Mouse (Mus musculus) embryo, embryonic 11 days (tissue): Measurements from ENCODE around the gene Ube2a.

Experiments used
- DNase-seq: peaks from one replicate; pipeline ENCODE4 v3.0.0-alpha.2; 2015

Ube2a gene

DNA sequence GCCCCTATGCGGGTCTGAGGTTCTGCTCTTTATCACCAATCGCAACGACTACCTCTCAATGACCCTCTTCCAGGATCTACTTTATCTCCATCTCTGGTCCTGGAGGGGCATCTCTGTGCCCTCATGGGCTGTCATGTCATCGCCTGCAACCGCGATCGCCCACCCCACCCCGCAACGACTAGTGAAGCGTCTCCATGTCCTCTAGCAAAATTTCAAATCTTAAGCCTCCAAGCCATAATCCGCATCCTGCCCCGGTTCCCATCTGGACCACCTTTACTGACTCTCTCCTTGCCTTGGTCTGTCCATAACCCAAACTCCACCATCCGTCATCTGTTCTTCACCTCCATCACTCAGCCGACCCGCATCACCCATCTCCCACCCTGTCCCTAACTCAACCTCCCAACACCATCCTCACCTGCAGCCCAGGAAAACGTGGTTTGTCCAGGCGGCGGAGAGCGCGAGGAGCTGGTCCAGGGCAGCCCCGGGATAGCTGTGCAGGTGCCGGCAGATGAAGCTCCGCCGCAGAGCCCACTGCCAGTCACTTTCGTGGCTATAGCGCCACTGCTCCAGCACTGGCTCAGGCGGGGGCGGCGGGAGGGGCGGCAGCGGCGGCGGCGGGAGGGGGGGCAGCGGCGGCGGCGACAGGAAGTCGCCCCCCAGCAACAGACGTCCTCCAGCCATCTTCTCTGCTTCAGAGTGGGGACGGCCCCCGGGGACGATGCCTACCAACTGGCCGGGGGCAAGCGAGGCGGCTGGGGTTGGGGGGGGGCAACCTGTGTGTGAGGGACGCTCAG is 28.8 kb downstream of the Ube2a start, which contains the start of gene Nkrf:
Nkrf (minus strand) TSS at position 579 of the 794 bp plus-strand sequence.
- peak; percentile 36 for DNase-seq

DNA sequence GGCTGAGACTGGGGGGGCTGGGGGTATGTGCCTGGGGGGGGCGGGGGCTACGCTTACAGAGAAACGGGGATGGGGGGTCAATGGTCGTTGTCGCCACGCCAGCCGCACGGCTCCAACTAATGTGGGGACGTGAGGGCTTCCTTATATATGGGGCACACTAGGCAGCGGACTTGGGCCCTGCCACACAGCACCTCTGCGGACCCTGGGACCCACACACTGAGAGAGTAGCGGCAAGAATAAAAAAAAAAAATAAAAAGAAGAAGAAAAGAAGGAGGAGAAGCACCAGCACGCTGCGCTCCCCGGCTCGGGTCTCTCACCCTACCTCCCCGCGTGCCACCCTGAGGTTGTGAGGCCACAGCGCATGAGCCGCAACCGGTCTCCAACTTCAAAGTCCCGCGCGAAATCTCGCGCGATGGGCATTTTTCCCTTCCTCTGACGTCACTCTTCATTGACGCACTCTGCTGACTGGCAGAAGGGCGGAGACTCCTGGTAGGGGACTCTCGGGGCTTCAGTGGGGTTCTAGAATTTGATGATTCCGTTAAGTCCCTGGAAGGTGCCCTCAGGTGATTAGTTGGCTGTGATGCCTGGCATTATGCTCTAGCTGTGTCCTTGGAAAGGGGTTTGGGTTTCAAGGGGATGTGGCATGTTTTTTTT is 29.5 kb downstream of the Ube2a start:
- peak; percentile 93 for DNase-seq

DNA sequence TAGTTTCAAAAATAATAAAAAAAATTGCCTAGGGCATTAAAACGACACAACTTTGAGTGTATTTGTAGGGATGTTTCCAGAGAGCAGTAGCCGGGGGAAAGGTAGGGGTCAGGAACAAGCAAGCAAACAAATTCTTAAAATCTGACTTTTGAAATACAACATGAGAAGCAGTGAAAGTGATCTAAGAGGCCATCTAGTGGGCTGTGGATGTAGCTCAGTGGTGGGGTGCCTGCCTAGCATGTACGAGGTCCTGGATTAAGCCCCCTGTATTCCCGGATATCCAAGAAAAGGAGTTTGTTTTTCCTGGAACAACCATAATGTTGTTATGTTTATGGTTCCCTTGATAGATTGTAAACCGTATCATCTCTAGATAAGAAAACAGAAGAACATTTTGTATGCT is 32.8 kb downstream of the Ube2a start:
- peak; percentile 19 for DNase-seq

DNA sequence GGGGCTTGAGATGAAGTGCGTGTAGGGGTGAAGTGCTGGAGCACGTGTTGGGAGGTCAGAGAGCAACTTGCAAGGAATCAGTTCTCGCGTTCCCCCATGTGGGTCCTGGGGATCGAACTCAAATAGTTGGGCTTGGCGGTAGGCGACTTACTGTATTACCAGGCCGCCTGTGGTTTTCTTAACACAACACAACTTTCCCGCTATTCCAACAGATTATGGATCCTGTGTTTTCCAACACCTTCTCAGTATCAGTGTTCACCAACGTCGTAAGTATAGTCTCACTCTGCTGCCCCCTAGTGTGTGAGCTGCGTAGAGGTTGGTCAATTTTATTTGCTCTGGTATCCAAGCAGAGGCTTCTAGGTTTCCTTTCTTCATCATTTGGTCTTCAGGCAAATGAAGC is 37.6 kb downstream of the Ube2a start:
- DNase-seq = peak; percentile 62

DNA sequence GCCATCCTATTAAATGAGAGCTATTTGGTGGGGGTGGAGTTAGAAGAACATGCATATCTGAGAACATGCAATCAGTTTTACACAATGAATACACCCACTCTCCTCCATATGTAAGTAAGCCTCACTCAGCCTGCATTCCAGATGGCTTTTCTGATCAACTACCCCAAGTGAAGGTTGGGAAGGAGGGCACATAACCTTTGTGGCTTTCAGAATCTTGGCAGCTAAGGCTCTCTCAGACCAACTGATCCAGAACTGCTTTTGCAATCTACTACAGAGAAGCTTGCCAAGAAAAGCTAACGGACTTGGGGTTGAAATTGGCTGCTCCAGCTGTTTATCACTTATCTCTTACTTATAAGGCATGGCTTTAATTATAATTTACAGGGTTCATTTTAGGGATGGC is 44.0 kb downstream of the Ube2a start:
- no peak for DNase-seq

DNA sequence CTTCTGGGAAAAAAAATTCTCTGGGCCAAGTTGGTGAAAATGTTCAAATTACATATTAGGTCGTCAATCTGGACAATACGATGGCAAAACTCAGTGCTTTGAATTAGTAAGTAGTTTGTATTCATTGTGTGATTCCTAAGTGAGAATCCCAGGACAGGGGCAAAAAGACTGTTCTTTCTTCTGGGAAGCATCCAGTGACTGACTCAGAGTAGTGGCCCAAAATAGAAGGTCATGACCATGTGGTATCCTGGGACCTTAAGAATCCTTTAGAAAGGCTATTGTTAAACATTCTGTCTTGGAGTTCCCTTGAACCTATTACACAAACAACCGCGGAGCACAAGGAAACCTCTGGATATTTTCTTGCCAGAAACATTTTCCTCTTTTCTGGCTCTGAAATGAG is 47.6 kb downstream of the Ube2a start:
- DNase-seq = no peak

DNA sequence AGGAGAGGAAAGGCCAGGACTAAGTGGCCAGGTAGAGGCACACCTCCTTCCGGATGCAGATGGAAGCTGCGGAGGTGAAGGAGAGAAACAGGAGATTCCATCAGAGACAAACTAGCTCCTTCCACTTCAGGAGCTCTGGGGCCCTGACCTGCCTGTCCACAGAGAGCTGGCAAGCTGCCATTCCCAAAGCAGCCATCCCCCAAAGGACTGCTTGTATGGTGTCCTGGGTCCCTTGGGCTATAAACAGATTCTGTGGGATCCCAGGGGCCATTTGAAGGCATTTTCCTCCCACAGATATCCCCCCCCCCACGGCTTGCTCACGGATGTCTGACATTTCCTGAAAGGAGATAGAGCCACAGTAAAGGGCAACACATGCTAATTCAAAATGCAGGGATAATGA is 55.1 kb downstream of the Ube2a start:
- DNase-seq = no peak

DNA sequence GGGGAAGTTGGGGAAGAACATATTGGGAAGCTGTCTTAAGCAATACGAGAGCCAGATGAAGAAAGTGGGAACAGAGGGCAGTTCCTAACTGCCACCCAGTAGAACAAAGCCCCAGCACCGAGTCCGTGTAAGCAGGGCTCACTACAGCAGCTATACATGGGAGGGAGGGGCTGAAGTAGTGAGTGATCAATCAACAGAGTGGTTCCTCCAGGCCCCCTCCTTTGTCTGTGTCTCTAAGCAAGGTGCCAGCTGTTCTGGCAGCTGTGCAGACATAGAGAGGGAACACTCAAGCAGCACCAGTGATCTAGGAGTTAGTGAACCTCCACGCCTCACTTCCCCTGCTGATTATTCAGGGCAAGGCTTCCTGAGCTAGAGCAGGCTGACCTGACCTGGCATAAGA is 56.0 kb downstream of the Ube2a start:
- no peak for DNase-seq

DNA sequence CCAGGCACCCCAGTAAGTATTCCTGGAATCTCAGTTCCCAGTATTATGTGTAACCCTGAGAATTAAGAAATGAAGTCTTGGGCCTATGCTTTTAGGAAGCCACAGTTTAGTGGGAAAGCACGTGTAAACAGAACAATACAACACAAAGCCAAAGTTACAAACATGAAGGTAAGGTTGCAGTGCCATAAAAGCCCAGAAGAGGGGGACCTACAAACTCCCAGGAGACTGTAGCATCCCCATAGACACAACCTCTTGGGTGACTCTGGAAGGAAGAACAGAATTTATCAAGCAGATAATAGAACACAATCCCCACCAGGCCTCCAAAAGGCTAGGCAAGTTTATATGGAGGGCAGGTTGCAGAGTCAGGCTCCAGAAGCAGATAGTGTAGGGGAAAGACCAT is 56.9 kb downstream of the Ube2a start:
- DNase-seq = no peak
